Mouse (Mus musculus) adrenal gland (tissue): ENCODE measurements at regions not wholly inside any gene's neighbourhood (a gene's known extent, or its start where the extent isn't known, plus 50 kb on each side); places are given as distances from the start of the nearest gene placed in this dataset.

Experiments
- intact Hi-C: fragments of 180-260 bp; cut with DNase I; formaldehyde crosslinking; loops from one replicate; pipeline ENCODE4 v1.15.1; 2025

DNA sequence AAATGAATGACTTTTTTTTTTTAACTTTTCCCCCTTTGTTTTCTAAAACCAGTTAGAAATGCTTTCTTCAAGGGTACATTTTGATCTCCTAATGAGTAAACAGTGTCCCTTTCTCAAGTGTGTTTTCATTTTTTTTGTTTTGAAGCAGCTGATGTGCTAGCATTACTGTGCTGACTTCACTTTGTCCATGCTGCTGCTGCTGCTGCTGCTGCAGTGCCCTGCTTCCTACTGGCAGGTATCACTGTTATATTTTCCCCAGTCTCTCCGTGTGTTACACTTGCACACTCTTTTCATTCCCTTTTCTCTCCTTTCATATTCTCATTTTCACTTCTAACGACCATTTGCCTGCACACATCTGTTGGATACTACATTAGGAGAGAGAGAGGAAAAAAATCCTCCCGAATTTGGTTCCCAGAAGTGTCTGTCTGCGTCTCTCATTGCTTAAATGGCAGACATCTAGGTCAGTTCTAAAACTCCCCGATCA is 266.0 kb downstream of the Cd109 start:
- intact Hi-C loops, result no loop called here

DNA sequence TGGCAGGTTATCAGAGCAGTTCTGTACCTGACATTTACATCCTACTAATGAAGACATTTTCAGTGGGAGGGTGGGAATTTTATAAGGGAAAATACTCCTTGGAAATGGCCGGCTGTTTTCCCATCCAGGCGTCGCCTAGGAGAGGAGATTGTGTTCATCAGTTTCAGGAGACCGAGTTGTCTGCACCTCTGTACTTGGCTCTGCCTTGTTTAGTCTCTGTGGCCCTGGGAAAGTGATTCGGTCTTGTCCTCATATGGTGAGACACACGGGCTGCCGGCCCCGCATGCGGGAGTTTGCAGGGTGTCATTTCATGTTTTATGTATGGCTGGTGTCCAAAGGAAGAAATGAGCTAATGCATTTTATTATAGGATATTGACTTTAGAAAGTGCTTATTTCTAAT is 287.9 kb downstream of the Cd109 start:
- intact Hi-C loops, result no loop called here

DNA sequence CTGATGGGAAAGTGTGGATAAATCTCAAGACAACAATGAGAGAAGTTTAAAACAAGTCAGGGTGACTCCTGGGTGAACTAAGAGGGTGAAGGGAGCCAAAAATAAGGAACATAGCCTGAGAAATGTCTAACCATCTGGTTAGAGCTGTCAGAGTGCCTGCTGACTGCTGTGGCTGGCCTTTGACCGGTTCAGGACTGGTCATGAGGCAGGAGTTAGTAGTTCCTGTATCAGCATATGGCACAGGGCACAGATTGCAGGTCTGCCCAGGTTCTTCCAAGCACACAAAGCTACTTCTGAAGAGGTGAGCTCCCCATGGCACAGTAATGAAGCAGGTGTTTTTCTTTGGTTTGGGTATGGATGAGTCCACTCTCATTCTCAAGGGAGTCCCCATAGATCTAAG is 302.0 kb downstream of the Cd109 start:
- intact Hi-C loops, result no loop called here

DNA sequence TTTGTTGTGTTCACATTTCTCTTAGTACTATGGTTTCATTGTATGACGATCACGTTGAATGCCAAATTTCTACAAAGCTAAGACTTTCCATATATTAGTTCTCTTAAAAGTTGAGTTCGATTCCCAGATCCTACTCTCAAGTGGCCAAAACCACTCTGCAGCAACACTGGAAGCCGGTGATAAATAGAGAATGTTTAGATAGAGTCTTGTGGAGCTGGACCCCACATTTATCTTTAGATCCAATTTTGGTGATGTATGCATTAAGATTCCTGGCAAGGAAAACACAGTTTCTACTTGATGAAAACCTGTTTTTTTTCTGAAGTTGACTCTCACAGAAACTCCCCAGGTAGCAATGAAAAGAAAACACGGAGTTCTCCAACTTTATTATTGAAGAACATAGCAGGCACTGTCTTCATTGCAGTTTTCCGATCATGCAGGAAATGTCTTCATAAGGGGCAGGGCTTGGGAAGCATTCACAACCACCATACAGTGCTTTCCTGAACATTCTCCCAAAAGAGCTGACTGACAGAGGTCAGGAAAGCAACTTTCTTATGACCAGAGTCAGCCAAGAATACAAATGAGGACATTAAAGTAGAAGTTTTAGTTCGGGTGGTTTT is 310.7 kb downstream of the Cd109 start:
- intact Hi-C loops, result no loop called here

DNA sequence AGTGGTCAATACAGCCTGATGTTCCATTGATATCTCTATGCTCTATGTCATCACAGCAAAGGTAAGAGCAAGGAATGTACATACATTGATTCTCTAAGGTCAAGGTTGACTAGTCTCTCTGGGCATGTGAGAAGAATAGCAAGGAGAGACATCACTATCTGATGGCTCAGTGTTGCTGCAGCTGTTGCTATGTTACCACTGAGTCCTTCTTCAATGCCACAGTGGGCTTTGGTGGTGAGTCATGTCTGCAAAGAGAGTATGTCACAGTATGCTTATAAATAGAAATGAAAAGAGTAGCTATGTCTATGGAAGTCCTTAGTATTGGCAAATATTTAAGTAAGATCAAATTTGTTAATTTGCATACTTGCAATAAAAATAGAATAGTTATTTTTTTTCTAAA is 326.3 kb downstream of the Cd109 start:
- intact Hi-C loops, result no loop called here

DNA sequence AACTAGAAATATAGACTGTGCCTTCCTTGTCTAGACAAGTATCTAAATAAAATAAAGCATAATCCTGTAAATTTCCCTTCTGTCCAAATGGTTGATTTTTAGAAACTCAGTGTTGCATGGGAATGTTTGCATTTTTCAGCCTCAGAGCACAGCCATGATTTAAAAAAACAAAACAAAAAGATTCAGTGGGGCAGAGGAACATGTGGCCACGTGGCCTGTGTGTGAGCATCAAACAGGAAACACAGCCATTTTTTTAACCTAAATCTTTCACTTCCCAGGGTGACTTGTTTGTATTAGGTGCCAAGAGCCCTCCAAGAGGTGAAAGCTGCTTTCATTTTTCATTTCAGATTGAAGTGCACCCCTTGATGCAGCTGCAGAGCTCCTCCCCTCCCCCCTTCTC is 349.5 kb downstream of the Cd109 start:
- intact Hi-C loops, result no loop called here

DNA sequence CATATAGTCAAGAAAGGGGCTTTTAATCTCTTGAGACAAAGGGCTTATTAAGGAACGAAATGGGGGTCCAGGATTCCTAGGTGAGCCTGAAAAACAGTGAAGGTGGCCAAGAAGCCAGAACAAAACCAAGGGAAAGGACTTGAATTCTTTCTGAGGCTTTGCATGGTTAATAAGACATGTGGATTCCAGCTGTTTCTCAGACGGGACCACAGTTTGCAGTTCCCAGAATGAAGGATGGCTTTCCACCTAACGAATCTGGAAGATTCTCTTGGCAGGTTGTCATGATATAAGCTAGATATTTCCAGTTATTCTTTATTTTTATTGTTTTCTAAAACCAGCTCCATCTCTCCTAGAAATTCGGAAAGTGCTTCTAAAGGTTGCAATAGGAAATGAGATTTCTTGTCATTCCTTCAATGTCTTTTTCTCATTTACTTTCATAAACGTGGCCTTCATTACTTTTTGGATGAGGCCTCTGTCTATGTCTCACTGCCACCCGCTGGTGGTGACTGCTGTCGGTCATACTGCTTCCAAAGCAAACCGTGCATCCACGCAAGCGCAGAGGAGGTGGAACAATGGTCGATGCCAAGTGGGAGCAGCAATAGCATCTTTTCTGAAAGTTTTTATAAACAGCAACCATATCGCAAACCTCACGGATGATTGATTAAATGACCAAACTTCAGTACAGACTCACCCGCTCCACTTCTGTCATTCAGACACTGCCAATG is 350.0 kb downstream of the Cd109 start:
- intact Hi-C loops, result no loop called here

DNA sequence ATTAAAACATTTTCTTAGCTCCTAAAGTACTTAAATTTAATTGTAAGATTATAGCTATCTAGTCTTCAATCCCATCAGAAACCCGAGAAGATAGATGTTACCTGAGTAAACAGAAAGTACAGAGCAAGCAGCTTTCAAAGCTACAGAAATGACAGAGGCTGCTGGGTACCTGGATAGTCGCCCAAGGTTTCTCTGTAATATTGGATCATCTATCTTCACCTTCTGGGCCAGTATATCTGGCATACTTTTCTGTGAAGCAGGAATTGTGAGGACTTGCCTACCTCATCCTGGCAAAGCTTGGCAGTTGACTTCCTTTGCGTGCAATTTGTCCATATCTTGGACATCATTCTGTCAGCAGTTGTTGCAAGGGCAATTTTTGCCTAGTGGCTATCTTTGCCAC is 356.4 kb downstream of the Cd109 start:
- intact Hi-C loops, result no loop called here

DNA sequence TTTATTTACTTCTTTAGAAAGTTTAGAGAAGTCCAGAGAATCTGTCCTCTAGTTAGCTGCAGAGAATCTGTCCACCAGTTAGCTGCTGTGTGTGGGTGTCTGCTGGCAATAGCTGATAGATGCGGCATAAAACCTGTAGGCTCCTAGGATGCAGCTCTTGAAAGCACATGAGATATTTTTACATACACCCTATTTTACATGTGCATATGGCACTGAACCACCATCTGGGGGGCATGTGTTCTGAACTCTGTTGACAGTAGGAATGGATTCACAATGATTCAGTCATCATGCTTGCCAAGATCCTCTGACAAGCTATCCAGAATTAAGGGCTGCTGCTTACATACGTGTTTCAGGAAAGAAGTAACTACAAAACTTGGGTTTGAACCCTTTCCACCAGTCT is 368.4 kb downstream of the Cd109 start:
- intact Hi-C loops, result no loop called here

DNA sequence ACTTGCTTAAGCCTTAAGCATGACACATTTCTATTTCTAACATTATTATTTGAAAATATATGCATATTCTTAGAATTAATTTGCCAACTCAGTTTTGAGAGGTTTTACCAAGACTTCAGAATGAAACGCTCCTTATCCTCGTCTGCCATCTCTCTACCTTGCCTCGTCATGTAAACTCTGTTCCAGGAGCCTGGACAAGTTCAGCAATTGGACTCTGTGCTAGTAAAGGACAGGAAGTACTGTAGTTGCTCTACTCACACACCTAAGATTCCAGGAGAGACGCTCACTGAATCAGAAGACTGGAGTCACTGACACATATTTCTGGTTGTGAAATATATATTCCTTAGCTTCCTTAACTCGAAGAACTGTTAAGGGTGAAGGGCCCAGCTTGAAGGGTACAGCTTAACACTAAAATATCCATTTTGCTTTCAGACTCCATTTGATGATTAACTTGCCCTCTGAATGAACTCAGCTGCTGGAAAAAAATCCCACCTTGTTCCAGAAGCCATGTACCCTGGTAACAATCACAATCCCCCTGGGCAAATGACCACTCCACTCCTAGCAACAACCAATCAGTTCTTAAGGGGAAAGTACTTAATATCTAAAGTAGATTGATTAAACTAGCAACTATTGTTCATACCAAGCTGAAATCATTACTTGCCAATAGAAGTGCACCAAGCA is 370.0 kb downstream of the Cd109 start:
- intact Hi-C loops, result no loop called here

DNA sequence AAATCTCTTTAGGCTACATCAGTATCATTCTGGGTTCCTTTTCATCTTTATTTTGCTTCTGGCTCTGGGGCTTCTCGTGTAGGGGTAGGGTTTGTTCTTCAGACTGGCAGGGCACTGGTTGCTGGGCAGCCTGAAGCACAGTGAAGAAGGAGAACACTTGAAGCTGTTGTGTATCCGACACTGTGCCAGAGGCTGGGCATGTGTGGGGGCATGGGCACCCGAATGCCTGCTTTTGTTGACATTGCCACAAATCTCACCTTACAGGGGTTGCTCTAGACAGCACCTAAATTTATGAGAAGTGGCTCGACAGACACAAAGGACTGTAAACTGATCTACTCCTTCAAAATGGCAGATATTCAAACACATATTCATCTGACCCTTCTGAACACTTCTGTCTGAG is 376.0 kb downstream of the Cd109 start:
- intact Hi-C loops, result no loop called here

DNA sequence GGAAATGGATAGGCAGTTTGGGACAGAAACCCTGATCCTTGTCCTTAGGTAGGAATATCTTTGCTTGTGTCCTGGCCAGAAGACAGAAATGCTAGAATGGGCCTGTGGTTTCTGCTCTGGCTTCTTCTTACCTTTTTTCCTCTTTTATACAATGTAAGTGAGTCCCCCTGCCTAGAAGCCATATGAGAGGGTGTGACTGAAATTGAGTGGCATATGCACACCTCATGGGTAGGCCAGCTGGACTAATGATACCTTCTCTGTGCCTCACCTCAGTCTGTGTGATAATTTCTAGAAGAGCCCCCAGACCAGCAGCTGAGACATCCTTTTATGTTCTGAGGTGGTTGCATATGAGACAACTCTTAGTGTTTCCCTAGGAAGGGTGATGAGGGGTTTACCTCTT is 385.7 kb downstream of the Cd109 start:
- intact Hi-C loops, result no loop called here

DNA sequence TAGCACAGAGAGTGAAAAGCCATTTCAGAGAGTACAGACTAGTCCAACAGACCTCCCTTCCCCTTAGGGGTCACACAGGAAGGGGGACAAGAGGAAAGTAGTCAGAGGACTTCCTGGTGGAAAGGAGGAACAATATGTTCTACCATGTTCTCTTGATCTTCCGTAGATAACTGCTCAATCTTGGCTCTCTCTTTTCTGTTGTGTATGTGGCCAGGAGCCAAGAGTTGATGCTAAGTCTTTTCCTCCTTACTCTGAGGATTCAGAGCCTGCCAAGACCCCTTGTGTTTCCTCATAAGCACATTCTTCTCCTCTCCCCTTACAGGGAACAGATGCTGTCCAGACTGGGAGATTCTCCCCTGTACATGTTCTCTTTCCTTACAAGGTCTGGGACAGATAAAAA is 386.6 kb downstream of the Cd109 start:
- intact Hi-C loops, result no loop called here

DNA sequence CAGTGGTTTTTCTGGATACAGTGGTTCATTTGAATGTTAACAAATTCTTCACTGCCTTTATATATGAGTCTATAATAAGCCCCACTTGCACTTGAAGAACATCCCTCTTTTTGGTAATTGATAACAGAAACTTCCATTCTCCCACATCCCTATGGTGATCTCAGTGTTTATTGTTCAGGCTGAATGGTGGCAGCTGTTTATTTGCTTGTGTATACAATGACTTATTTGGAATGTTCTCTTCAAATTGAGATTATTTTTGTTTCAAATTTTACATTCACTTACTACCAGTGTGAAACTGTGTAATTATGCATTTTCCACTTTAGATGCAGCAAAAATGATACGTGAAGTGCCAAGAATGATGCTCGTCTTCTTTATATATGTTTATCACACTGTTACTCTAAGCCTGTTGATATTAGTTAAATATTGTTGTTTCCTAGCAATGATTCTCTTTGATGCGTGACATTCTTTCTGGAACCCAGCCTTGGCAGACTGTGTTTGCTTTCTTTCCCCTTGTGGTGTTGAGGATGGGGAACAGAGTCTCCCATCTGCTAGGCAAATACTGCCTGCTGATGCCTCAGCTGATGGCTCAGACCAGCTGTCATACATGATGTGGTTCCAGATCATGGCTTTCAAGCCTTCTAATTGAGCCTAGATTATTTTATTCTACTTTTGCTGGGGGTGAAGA is 389.1 kb downstream of the Cd109 start:
- intact Hi-C loops, result no loop called here

DNA sequence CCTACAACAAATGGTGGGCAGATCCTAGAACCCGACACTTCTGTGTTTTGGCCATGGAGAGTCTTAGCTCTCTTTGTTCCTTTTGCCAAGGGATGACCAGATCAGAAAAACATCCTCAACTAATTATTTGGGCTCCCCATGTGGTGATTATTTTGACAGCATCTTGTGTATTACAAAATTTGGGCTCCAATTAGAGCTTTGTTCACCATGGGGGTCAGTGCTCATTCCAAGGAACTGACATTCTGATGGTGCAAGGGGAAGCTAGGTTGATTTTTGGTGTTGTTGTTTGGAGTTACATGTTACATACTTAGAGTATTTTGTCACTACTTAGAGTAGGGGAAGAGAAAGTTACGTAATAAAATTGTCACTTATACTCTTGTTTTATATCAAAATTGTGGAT is 406.9 kb downstream of the Cd109 start:
- intact Hi-C loops, result loop anchor here (10.0 kb wide), 1 partner anchor 227 kb away; no protein-coding TSS in a partner anchor

DNA sequence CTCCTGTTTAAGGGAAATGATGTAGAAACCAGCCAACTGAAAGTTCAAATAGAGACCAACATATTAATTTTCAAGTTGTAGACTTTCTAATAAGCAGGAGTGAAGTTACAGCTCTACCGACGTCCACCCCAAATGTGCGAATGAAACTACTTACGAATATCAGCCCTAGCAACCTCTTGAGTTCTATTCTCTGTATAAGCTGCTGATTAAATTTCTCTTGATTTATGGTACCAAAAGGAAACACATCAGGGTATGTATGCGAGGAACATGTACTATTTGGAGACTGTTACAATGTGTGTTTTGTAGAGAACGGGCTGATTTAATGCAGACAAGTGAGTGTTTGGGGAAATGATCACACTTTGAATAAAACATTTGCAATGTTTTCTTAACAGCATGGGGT is 412.9 kb downstream of the Cd109 start:
- intact Hi-C loops, result loop anchor here (10.0 kb wide), 1 partner anchor 233 kb away; no protein-coding TSS in a partner anchor

DNA sequence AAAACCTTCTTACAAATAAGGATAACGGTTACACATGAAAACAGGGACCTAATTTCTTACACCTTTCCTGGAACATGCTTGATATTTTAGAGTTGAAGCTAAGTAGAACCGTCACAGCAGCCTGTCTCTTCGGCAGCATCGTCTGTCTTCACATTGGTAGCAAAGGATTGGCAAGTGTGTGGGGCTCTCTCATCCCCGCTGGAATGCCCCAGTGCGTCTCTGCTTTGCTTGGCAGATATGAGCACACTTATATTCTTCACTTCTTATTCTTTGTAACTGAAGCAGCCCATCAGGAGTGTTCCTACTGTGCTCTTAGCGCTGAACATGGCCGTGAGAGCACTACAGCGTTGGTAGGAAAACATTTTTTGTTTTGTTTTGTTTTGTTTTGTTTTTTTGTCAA is 414.1 kb downstream of the Cd109 start:
- intact Hi-C loops, result loop anchor here (10.0 kb wide), 1 partner anchor 235 kb away; no protein-coding TSS in a partner anchor

DNA sequence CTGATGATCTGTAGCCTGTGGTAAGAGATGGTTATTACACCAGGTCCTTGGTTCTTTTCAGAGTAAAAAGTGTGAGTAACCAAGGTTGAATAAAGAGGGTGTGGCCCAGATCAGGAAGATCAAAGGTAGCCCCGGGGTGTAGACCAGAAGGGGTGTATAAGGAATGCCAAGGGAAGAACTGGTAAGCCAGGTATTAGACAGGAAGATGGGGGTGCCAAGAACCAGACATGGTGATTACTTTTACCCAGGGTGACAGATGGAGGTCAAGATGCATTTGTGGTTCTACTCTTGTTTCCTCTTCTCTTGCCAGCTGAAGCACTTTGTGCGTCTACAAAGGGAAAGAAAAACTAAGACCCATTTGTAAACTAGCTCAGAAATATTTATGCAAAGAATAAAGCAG is 420.3 kb downstream of the Cd109 start:
- intact Hi-C loops, result no loop called here

DNA sequence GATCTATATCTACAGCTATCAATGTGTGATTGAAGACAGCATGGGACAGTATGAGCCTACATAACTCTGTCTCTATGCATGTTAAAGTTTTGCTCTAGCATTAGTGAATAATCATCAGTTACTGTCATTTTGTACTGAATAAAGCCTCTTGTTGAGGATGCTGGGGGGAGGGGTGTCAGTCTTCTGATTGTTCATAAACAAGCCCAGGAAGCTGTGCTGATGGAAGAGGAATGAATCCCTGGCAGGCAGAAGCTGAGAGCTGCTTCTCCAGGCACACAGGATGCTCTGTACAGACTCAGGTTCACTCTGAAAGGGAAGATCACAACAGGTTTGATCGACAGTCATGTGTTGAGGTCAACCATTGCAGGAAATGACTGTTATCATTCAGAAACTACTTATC is 421.7 kb downstream of the Cd109 start:
- intact Hi-C loops, result no loop called here

DNA sequence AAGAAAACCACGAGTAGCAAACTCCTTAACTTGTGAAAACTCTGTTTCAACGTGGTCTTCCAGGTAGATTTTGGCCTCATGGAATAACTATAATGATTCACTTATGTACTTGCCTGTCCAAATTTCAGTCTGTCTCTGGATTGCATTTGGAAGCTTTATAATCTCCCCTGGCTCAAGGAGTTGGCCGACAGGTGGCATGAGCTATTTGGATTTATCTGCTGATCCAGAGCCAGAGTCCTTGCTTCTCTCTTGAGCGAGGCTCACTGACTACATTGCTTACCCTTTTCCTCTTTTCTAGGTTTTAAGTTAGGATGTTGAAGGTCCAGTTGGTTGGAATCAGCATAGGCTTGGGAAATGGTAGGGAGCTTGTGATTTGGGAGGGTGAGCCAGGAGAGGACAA is 423.6 kb downstream of the Cd109 start:
- intact Hi-C loops, result no loop called here

DNA sequence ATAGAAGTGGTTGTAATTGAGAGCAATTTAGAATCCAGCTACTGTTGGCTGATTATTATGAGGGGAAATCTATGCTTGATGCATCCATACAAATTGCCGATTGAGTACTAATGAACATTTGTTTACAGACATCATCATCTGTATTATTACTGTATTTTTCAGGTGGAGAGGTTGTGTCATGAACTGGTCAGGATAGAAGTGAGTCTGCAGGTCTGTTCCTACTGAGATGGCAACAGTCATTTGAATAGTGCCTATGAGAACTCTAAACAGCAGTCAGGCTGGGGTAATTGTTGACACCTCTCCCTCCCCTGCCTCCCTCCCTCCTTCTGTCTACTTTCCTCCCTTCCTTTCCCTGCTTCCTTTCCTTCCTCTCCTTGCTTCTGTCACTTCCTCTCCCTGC is 429.0 kb downstream of the Cd109 start:
- intact Hi-C loops, result no loop called here

DNA sequence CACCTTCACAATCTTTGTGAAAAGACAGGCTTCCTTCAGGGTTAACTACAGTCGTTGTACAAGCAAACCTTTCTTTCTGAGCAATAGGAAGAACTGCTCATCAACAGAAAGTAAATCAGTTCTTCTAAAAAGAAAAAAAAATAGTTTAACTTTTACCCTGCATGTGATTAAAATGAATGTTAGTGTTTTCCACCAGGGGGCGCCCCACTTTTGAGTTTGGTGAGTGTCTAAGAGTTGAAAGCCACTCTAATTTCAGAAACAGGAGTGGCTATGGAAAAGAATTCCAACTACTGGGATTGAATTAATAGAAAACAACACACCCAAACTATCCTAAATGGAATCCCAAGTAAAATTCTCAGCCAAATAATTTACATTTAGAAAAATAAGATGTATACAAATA is 430.0 kb downstream of the Cd109 start:
- intact Hi-C loops, result loop anchor here (5.0 kb wide), 1 partner anchor 253 kb away; no protein-coding TSS in a partner anchor
